Mouse (Mus musculus): Measurements from ENCODE around the gene Olfr918. TPM values are rescaled to one million over a fixed set of nuclear protein-coding genes. Genes with fewer than 3 reads are reported as not detected.

The Olfr918 gene
- polyA plus RNA-seq, 1 experiment from 2014 or later, result not detected

Other genes starting within 250 kb of the Olfr918 start
- gene Olfr901, start 245.1 kb downstream of the Olfr918 start, polyA plus RNA-seq (2015; fragmentation: Nextera tagmentation; extraction: Ambion mirVana), result not detected in 2 replicates
- not detected in 2 replicates for gene Olfr902, start 226.9 kb downstream of the Olfr918 start, polyA plus RNA-seq (2015; fragmentation: Nextera tagmentation; extraction: Ambion mirVana)
- not detected in 2 replicates for gene Olfr904, start 211.5 kb downstream of the Olfr918 start, polyA plus RNA-seq (2015; fragmentation: Nextera tagmentation; extraction: Ambion mirVana)
- gene Olfr905, start 203.5 kb downstream of the Olfr918 start, polyA plus RNA-seq (2015; fragmentation: Nextera tagmentation; extraction: Ambion mirVana), result not detected in 2 replicates
- gene Olfr906, start 187.5 kb downstream of the Olfr918 start, polyA plus RNA-seq (2015; fragmentation: Nextera tagmentation; extraction: Ambion mirVana), result not detected in 2 replicates
- gene Olfr907, start 178.8 kb downstream of the Olfr918 start, polyA plus RNA-seq (2015; fragmentation: Nextera tagmentation; extraction: Ambion mirVana), result not detected in 2 replicates
- gene Olfr911-ps1, start 153.0 kb downstream of the Olfr918 start, polyA plus RNA-seq (2015; fragmentation: Nextera tagmentation; extraction: Ambion mirVana), result not detected in 2 replicates
- gene Olfr910, start 136.8 kb downstream of the Olfr918 start, polyA plus RNA-seq (2015; fragmentation: Nextera tagmentation; extraction: Ambion mirVana), result not detected in 2 replicates
- not detected in 2 replicates for gene Olfr912, start 94.4 kb downstream of the Olfr918 start, polyA plus RNA-seq (2015; fragmentation: Nextera tagmentation; extraction: Ambion mirVana)
- not detected in 2 replicates for gene Olfr913, start 81.8 kb downstream of the Olfr918 start, polyA plus RNA-seq (2015; fragmentation: Nextera tagmentation; extraction: Ambion mirVana)
- not detected in 2 replicates for gene Olfr914, start 69.5 kb downstream of the Olfr918 start, polyA plus RNA-seq (2015; fragmentation: Nextera tagmentation; extraction: Ambion mirVana)
- not detected in 2 replicates for gene Olfr916, start 14.7 kb downstream of the Olfr918 start, polyA plus RNA-seq (2015; fragmentation: Nextera tagmentation; extraction: Ambion mirVana)
- not detected in 2 replicates for gene Olfr917, start 8.8 kb downstream of the Olfr918 start, polyA plus RNA-seq (2015; fragmentation: Nextera tagmentation; extraction: Ambion mirVana)
- gene Olfr919, start 29.1 kb upstream of the Olfr918 start, polyA plus RNA-seq (2015; fragmentation: Nextera tagmentation; extraction: Ambion mirVana), result not detected in 2 replicates
- gene Vwa5a, start 43.7 kb upstream of the Olfr918 start, polyA plus RNA-seq (2015; fragmentation: Nextera tagmentation; extraction: Ambion mirVana), result 21.0 and 22.9 TPM in 2 replicates
- gene Olfr920, start 77.7 kb upstream of the Olfr918 start, polyA plus RNA-seq (2015; fragmentation: Nextera tagmentation; extraction: Ambion mirVana), result 0.08 TPM in 1 of 2 replicates, not detected in the other
- not detected in 2 replicates for gene Olfr921, start 98.5 kb upstream of the Olfr918 start, polyA plus RNA-seq (2015; fragmentation: Nextera tagmentation; extraction: Ambion mirVana)
- gene Olfr922, start 140.0 kb upstream of the Olfr918 start, polyA plus RNA-seq (2015; fragmentation: Nextera tagmentation; extraction: Ambion mirVana), result not detected in 2 replicates
- gene Olfr923, start 151.9 kb upstream of the Olfr918 start, polyA plus RNA-seq (2015; fragmentation: Nextera tagmentation; extraction: Ambion mirVana), result not detected in 2 replicates
- gene Olfr924, start 169.8 kb upstream of the Olfr918 start, polyA plus RNA-seq (2015; fragmentation: Nextera tagmentation; extraction: Ambion mirVana), result not detected in 2 replicates
- not detected in 2 replicates for gene Olfr26, start 180.5 kb upstream of the Olfr918 start, polyA plus RNA-seq (2015; fragmentation: Nextera tagmentation; extraction: Ambion mirVana)
- gene Olfr926, start 202.5 kb upstream of the Olfr918 start, polyA plus RNA-seq (2015; fragmentation: Nextera tagmentation; extraction: Ambion mirVana), result not detected in 2 replicates

All from kidney, embryonic 16.5 days (tissue).